Mouse (Mus musculus) midbrain, embryonic 16.5 days (tissue): ENCODE measurements around the gene Auts2. TPM values are rescaled to one million over a fixed set of nuclear protein-coding genes. Genes with fewer than 3 reads are reported as not detected.

Source experiments
- ATAC-seq: fragments of 200-750 bp; cut with Nextera tagmentation; 2 replicates; pipeline ENCODE4 v1.8.0; 2017; ENCODE audit warnings: moderate TSS enrichment
- H3K27ac ChIP-seq: fragments of 300-500 bp; sonication (generic); 2 replicates; pipeline ENCODE4 v1.5.1; 2014; ENCODE audit warnings: mild to moderate bottlenecking, low read length, mixed read lengths
- H3K27me3 ChIP-seq: fragments of 300-500 bp; sonication (generic); 2 replicates; pipeline ENCODE4 v1.6.1; 2014; ENCODE audit warnings: low read depth, low read length, mixed read lengths; ENCODE audit not compliant: control insufficient read depth, insufficient read depth
- H3K36me3 ChIP-seq: fragments of 300-500 bp; sonication (generic); 2 replicates; pipeline ENCODE4 v1.6.1; 2014; ENCODE audit warnings: mild to moderate bottlenecking, low read length, moderate library complexity, mixed read lengths; ENCODE audit not compliant: control insufficient read depth, insufficient read depth
- H3K4me1 ChIP-seq: fragments of 300-500 bp; sonication (generic); 2 replicates; pipeline ENCODE4 v1.6.1; 2014; ENCODE audit warnings: mild to moderate bottlenecking, low read length, mixed read lengths; ENCODE audit not compliant: control insufficient read depth, insufficient read depth
- H3K4me2 ChIP-seq: fragments of 300-500 bp; sonication (generic); 2 replicates; pipeline ENCODE4 v1.6.1; 2014; ENCODE audit warnings: mild to moderate bottlenecking, low read length, mixed read lengths
- H3K4me3 ChIP-seq: fragments of 300-500 bp; sonication (generic); 2 replicates; pipeline ENCODE4 v1.5.1; 2014; ENCODE audit warnings: low read depth, mild to moderate bottlenecking, low read length, moderate library complexity, mixed read lengths
- H3K9ac ChIP-seq: fragments of 300-500 bp; sonication (generic); 2 replicates; pipeline ENCODE4 v1.6.1; 2014; ENCODE audit warnings: low read depth, low read length, mixed read lengths
- H3K9me3 ChIP-seq: fragments of 300-500 bp; sonication (generic); replicated peaks from 2 replicates; pipeline ENCODE4 v1.6.1; 2014; ENCODE audit warnings: mild to moderate bottlenecking, low read length, mixed read lengths; ENCODE audit not compliant: control insufficient read depth, poor library complexity, severe bottlenecking
- WGBS: fragments of 180-500 bp; shearing (Covaris S2); extraction: QIAGEN DNeasy Blood & Tissue Kit; methylation state at CpG from one replicate; pipeline ENCODE4 v1.1.7; 2014; 5-methylcytosine and 5-hydroxymethylcytosine counted together
- polyA plus RNA-seq: library from polyadenylated mRNA; unstranded; fragments of >200 nt; fragmentation: Nextera tagmentation; extraction: Ambion mirVana; gene quantifications from 2 replicates; pipeline ENCODE4 v1.2.1, GENCODE M21; 2015

Auts2 gene
- polyA plus RNA-seq, 1 experiment from 2014 or later, result 49.8 TPM

DNA sequence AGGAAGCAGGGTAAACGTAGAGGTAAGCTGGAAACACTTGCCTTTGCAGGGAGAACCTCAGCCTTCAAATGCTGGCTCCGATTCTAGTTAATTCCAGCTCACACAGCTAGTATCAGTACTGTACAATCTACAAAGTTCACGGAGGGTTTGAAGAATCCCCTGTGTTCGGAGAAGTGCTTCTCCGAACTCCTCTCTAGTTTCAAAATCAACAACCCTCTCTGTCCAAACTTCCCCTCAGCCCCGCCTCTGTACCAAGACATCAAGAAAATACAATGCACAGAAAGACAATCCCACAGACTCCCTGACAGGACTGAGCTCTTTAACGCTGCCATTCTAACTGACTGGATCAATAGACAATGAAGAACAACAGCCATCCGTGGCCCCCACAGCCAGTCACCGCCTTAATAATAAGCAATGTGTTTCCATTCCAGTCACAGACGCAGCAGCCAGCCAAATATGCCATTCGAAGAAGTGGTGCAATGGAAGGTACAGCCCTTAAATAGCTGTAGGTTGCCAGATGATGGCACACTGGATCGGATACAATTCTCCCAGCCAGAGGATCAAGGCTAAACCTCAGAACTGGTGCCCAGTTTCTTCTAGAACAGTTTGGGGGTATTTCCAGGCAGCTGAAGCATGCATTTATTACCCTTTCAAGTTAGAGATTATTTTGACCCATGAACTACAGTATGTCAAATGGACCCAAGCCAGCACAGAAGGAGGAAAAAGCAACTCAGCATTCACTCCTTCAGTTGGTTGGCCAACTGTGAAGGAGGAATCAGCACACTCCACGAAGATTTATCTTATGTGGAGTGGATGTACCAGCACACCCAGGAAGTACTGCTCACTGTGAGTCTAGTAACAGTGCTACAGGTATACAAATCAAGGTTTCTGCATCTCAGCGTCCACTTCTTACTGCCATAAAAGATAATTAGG is 151.0 kb downstream of the Auts2 start:
- no peak overlapping the region for H3K9ac ChIP-seq
- H3K4me2 ChIP-seq, result no peak overlapping the region
- no peak overlapping the region for H3K4me3 ChIP-seq
- peaks cover 15% of the 10 kb centered on the region for H3K4me1 ChIP-seq
- no peaks in the 10 kb centered on the region for H3K36me3 ChIP-seq
- WGBS, result 34% methylated on average over 14 of the region's 14 CpGs
- H3K9me3 ChIP-seq, result no peaks in the 10 kb centered on the region
- H3K27ac ChIP-seq, result no peak overlapping the region
- no peaks in the 10 kb centered on the region for H3K27me3 ChIP-seq
- no peak for ATAC-seq

DNA sequence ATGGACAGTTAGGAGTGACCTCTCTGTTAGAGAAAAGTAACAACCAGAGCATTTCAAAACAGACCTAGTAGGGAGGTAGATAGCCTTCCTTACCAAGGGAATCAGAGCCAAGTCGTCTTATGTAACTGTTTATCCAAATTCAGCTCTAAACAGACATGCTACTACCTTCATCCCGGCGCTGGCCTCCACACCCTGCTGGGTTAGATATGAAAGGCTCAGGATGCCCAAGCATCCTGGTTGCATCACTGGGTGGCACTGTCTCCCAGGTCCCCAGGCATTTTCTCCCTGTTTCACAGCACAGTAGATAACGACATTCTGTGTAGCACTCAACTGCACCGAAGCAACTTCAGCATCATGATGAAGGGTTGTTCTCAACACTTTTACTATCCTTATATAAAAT is 154.4 kb downstream of the Auts2 start:
- Histone ChIP-seq H3K4me2 (no peak overlapping the region), H3K27me3 (no peaks in the 10 kb centered on the region), H3K9me3 (no peaks in the 10 kb centered on the region), H3K27ac (no peak overlapping the region), H3K4me1 (peaks cover 21% of the 10 kb centered on the region), H3K9ac (no peak overlapping the region), H3K4me3 (no peak overlapping the region), H3K36me3 (no peaks in the 10 kb centered on the region)
- WGBS, result 75% methylated on average over 5 of the region's 5 CpGs
- ATAC-seq, result no peak

DNA sequence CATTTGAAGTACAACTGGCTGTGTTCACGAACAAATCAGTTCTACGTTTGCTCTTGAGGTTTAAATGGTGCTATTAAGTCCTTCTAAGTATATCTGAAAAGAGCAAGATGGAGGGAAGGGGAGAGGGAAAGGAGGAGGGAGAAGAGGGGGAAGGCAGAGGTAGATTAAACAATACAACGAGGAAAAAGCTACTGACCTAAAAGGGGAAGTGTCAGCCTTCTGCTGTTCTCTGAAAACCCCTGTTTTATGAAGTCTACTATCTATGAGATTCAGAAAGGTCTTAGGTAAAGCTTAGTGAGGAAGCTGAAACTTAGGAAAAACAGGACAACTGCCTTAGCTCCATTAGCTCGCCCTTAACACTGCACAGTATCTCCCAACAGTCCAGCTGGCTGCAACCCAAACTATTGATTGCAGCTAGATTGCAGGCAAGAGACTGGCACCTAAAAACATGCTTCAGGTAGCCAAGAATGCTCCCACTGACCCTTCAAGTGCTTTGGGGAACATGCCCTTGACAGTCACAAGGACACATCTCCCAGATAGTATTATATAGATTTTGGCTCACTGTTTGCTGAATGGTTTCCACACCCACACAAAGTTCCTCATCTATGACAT is 157.8 kb downstream of the Auts2 start:
- Histone ChIP-seq H3K4me2 (no peak overlapping the region), H3K27ac (no peak overlapping the region), H3K9ac (no peak overlapping the region), H3K27me3 (no peaks in the 10 kb centered on the region), H3K4me1 (peaks cover 10% of the 10 kb centered on the region), H3K36me3 (no peaks in the 10 kb centered on the region), H3K9me3 (no peaks in the 10 kb centered on the region), H3K4me3 (no peak overlapping the region)
- WGBS, result 46% methylated on average over 4 of the region's 4 CpGs
- ATAC-seq, result no peak

DNA sequence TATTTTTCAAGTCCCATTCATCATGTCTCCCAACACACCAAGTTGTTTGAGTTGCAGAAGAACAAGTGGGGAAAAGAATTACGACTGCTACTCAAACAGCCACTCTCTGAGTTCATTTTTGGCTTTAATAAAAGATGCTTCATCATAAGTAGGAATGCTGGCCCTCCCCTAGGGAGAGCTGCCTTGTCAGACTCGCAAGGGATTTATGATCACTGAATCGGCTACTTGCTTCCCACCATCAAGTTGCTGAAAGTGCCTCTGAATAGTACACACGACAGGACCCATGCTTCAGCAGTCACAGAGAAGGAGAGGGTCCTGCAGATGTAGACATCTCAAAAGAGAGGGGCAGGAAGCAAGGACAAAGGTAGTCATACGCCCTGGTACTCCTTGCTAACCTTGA is 162.9 kb downstream of the Auts2 start:
- no peak for ATAC-seq
- no peak overlapping the region for H3K27ac ChIP-seq
- no peak overlapping the region for H3K9ac ChIP-seq
- H3K4me1 ChIP-seq, result peaks cover 10% of the 10 kb centered on the region
- no peaks in the 10 kb centered on the region for H3K9me3 ChIP-seq
- 29% methylated on average over 5 of the region's 5 CpGs for WGBS
- H3K4me3 ChIP-seq, result no peak overlapping the region
- H3K4me2 ChIP-seq, result no peak overlapping the region
- H3K27me3 ChIP-seq, result no peaks in the 10 kb centered on the region
- H3K36me3 ChIP-seq, result no peaks in the 10 kb centered on the region

GRCm38 (mm10) chr5:132378977-132379376 is 164.2 kb downstream of the Auts2 start:
- peaks cover 5% of the 10 kb centered on the region for H3K4me1 ChIP-seq
- ATAC-seq, result no peak
- H3K36me3 ChIP-seq, result no peaks in the 10 kb centered on the region
- 88% methylated on average over 1 of the region's 1 CpGs for WGBS
- H3K4me3 ChIP-seq, result no peak overlapping the region
- H3K9me3 ChIP-seq, result no peaks in the 10 kb centered on the region
- H3K4me2 ChIP-seq, result no peak overlapping the region
- H3K9ac ChIP-seq, result no peak overlapping the region
- H3K27me3 ChIP-seq, result no peaks in the 10 kb centered on the region
- H3K27ac ChIP-seq, result no peak overlapping the region

- peaks cover 13% of the 10 kb centered on the region for H3K4me1 ChIP-seq
- no peak overlapping the region for H3K4me3 ChIP-seq
- H3K36me3 ChIP-seq, result no peaks in the 10 kb centered on the region
- 82% methylated on average over 1 of the region's 1 CpGs for WGBS
- no peak overlapping the region for H3K9ac ChIP-seq
- no peaks in the 10 kb centered on the region for H3K27me3 ChIP-seq
- no peak overlapping the region for H3K4me2 ChIP-seq
- no peak for ATAC-seq
- no peak overlapping the region for H3K27ac ChIP-seq
- H3K9me3 ChIP-seq, result no peaks in the 10 kb centered on the region
Measured at GRCm38 (mm10) chr5:132375130-132375529, 168.0 kb downstream of the Auts2 start.

GRCm38 (mm10) chr5:132373471-132374075 is 169.6 kb downstream of the Auts2 start:
- no peak overlapping the region for H3K27ac ChIP-seq
- no peak overlapping the region for H3K4me3 ChIP-seq
- no peaks in the 10 kb centered on the region for H3K9me3 ChIP-seq
- H3K36me3 ChIP-seq, result no peaks in the 10 kb centered on the region
- no peak overlapping the region for H3K9ac ChIP-seq
- ATAC-seq, result no peak
- no peaks in the 10 kb centered on the region for H3K27me3 ChIP-seq
- H3K4me2 ChIP-seq, result no peak overlapping the region
- WGBS, result 61% methylated on average over 4 of the region's 4 CpGs
- H3K4me1 ChIP-seq, result peaks cover 18% of the 10 kb centered on the region

- no peaks in the 10 kb centered on the region for H3K27me3 ChIP-seq
- no peaks in the 10 kb centered on the region for H3K9me3 ChIP-seq
- ATAC-seq, result no peak
- 73% methylated on average over 2 of the region's 2 CpGs for WGBS
- no peak overlapping the region for H3K27ac ChIP-seq
- H3K4me3 ChIP-seq, result no peak overlapping the region
- H3K4me1 ChIP-seq, result peaks cover 20% of the 10 kb centered on the region
- H3K36me3 ChIP-seq, result no peaks in the 10 kb centered on the region
- H3K9ac ChIP-seq, result no peak overlapping the region
- no peak overlapping the region for H3K4me2 ChIP-seq
Measured at GRCm38 (mm10) chr5:132372605-132373004, 170.5 kb downstream of the Auts2 start.

GRCm38 (mm10) chr5:132368678-132369088 is 174.5 kb downstream of the Auts2 start:
- H3K4me3 ChIP-seq, result no peak overlapping the region
- 0 out of 2 replicates have a peak, but pooled peaks have one; percentile 25 for ATAC-seq

More at GRCm38 (mm10) chr5:132368678-132369088, 174.5 kb downstream of the Auts2 start:
- Histone ChIP-seq H3K9ac (no peak overlapping the region), H3K36me3 (no peaks in the 10 kb centered on the region), H3K27ac (no peak overlapping the region), H3K9me3 (no peaks in the 10 kb centered on the region), H3K4me2 (no peak overlapping the region), H3K4me1 (peaks cover 18% of the 10 kb centered on the region), H3K27me3 (no peaks in the 10 kb centered on the region)
- 12% methylated on average over 7 of the region's 7 CpGs for WGBS
